Mouse (Mus musculus): ENCODE measurements around the gene B4gat1. TPM values are rescaled to one million over a fixed set of nuclear protein-coding genes. Genes with fewer than 3 reads are reported as not detected.

Gene B4gat1
- polyA plus RNA-seq, 1 experiment from 2014 or later: 44.8 TPM

DNA sequence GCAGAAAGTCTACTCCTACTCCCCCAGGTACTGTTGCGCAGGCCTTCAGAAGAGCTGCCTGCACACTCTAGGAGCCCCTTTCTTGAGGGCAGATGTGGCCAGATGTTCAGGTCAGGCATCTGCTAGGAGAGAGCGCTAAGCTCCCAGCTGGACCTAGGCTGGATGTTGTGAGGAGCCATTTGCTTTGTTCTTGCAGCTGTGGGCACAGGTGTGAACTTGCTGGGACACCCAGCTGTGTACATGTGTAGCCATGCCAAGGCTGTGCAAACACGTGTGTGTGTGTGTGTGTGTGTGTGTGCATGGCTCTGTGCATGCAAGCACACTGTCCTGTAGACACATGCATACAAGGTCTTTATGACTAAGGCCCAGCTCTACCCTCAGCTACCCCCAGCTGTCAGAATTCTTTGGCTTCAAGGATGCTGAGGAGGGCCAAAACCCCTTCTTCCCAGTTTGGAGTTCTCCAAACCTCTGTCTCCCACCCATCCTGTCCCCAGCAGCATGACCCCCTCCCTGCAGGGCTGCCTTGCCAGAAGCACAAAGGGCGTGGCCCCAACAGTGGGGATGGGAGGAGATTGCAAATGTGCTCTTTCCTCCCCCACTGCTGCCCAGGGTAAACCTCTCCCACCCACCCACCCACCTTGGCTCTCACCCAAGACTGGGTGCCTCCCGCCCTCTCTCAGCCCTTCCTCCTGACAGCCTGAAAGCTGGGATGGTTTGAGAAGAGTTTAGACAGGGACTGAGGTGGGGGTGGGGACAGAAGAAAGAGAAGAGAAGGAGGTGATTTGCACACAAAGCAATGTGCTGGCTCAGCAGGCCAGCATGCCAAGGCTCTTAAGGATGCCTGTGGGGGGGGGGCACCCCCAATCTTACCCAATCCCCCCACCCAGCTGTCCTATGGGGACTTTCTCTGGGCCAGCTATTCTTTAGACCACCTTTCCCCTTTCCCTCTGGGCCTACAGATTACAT lies 22.0 kb downstream of the B4gat1 start:
- Histone ChIP-seq H3K27me3 (ENCODE audit: control insufficient read depth, insufficient read depth, low read length) (no peaks in the 10 kb centered on the region), H3K36me3 (ENCODE audit: control insufficient read depth, insufficient read depth, low read length) (no peaks in the 10 kb centered on the region), H3K4me1 (ENCODE audit: control insufficient read depth, insufficient read depth, low read length) (peaks cover 50% of the 10 kb centered on the region), H3K4me3 (ENCODE audit: low read length) (no peak overlapping the region), H3K9me3 (ENCODE audit: control insufficient read depth, low read length) (no peaks in the 10 kb centered on the region), H3K4me2 (replicated peaks; ENCODE audit: low read depth, low read length) (no peak overlapping the region), H3K9ac (ENCODE audit: low read depth, low read length) (no peak overlapping the region), H3K27ac (ENCODE audit: low read depth, low read length) (peak overlapping the region; percentile 85)
- WGBS: 27% methylated on average over 5 of the region's 5 CpGs
- ATAC-seq (ENCODE audit: low FRiP score, low TSS enrichment): peak; percentile 5; the same call in 1 of the 2 replicates

- no peak for ATAC-seq (ENCODE audit: low FRiP score, low TSS enrichment)
- Histone ChIP-seq H3K9me3 (ENCODE audit: control insufficient read depth, low read length) (no peaks in the 10 kb centered on the region), H3K4me2 (replicated peaks; ENCODE audit: low read depth, low read length) (no peak overlapping the region), H3K27ac (ENCODE audit: low read depth, low read length) (no peak overlapping the region), H3K4me3 (ENCODE audit: low read length) (no peak overlapping the region), H3K27me3 (ENCODE audit: control insufficient read depth, insufficient read depth, low read length) (no peaks in the 10 kb centered on the region), H3K4me1 (ENCODE audit: control insufficient read depth, insufficient read depth, low read length) (peaks cover 44% of the 10 kb centered on the region), H3K9ac (ENCODE audit: low read depth, low read length) (no peak overlapping the region), H3K36me3 (ENCODE audit: control insufficient read depth, insufficient read depth, low read length) (no peaks in the 10 kb centered on the region)
- WGBS: 89% methylated on average over 5 of the region's 5 CpGs
Measured at GRCm38 (mm10) chr19:5062041-5062440, 23.4 kb downstream of the B4gat1 start.

- H3K27ac ChIP-seq (ENCODE audit: low read depth, low read length): no peak overlapping the region
- no peaks in the 10 kb centered on the region for H3K9me3 ChIP-seq (ENCODE audit: control insufficient read depth, low read length)
- H3K27me3 ChIP-seq (ENCODE audit: control insufficient read depth, insufficient read depth, low read length): no peaks in the 10 kb centered on the region
- no peak overlapping the region for H3K4me3 ChIP-seq (ENCODE audit: low read length)
- H3K9ac ChIP-seq (ENCODE audit: low read depth, low read length): no peak overlapping the region
- H3K4me2 ChIP-seq (replicated peaks; ENCODE audit: low read depth, low read length): no peak overlapping the region
- 55% methylated on average over 6 of the region's 6 CpGs for WGBS
- ATAC-seq (ENCODE audit: low FRiP score, low TSS enrichment): no peak
- H3K4me1 ChIP-seq (ENCODE audit: control insufficient read depth, insufficient read depth, low read length): peaks cover 47% of the 10 kb centered on the region
- H3K36me3 ChIP-seq (ENCODE audit: control insufficient read depth, insufficient read depth, low read length): no peaks in the 10 kb centered on the region
Measured at GRCm38 (mm10) chr19:5062446-5062845, 23.8 kb downstream of the B4gat1 start.

DNA sequence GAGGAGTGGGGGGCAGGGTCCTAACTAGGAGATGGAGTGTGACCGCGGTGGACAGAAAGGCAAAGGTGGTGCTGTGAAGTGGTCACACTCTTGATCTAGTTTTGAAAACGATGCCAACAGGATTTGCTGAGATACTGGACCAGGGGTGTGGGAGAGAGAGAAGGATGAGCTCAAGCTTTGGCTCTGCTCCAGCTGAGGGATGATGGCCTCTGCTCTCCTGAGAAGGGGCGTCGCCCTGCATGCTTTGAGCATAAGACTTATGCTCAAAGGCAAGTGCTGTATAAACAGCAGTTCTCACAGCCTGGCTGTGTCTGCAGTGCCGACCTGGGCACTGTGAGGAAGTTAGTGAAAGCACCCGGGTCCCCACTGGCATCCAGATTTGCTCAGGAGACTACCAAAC lies 26.5 kb downstream of the B4gat1 start:
- H3K9me3 ChIP-seq (ENCODE audit: control insufficient read depth, low read length): no peaks in the 10 kb centered on the region
- ATAC-seq (ENCODE audit: low FRiP score, low TSS enrichment): no peak
- H3K27ac ChIP-seq (ENCODE audit: low read depth, low read length): no peak overlapping the region; the same call in 1 of the 2 replicates
- no peak overlapping the region for H3K4me2 ChIP-seq (replicated peaks; ENCODE audit: low read depth, low read length)
- peaks cover 9% of the 10 kb centered on the region for H3K27me3 ChIP-seq (ENCODE audit: control insufficient read depth, insufficient read depth, low read length)
- H3K9ac ChIP-seq (ENCODE audit: low read depth, low read length): no peak overlapping the region
- H3K4me1 ChIP-seq (ENCODE audit: control insufficient read depth, insufficient read depth, low read length): peaks cover 44% of the 10 kb centered on the region
- H3K4me3 ChIP-seq (ENCODE audit: low read length): no peak overlapping the region
- H3K36me3 ChIP-seq (ENCODE audit: control insufficient read depth, insufficient read depth, low read length): no peaks in the 10 kb centered on the region
- WGBS: 58% methylated on average over 7 of the region's 7 CpGs

GRCm38 (mm10) chr19:5067040-5067799 lies 28.6 kb downstream of the B4gat1 start:
- peak overlapping the region; percentile 89 for H3K27ac ChIP-seq (ENCODE audit: low read depth, low read length)
- ATAC-seq (ENCODE audit: low FRiP score, low TSS enrichment): no peak
- peak overlapping the region; percentile 52 for H3K4me2 ChIP-seq (replicated peaks; ENCODE audit: low read depth, low read length)
- H3K9ac ChIP-seq (ENCODE audit: low read depth, low read length): peak overlapping the region; percentile 50; the same call in 1 of the 2 replicates
- peaks cover 42% of the 10 kb centered on the region for H3K4me1 ChIP-seq (ENCODE audit: control insufficient read depth, insufficient read depth, low read length)
- no peaks in the 10 kb centered on the region for H3K9me3 ChIP-seq (ENCODE audit: control insufficient read depth, low read length)
- peak overlapping the region; percentile 46 for H3K4me3 ChIP-seq (ENCODE audit: low read length)
- H3K36me3 ChIP-seq (ENCODE audit: control insufficient read depth, insufficient read depth, low read length): no peaks in the 10 kb centered on the region
- WGBS: 7% methylated on average over 15 of the region's 15 CpGs
- H3K27me3 ChIP-seq (ENCODE audit: control insufficient read depth, insufficient read depth, low read length): peaks cover 9% of the 10 kb centered on the region

DNA sequence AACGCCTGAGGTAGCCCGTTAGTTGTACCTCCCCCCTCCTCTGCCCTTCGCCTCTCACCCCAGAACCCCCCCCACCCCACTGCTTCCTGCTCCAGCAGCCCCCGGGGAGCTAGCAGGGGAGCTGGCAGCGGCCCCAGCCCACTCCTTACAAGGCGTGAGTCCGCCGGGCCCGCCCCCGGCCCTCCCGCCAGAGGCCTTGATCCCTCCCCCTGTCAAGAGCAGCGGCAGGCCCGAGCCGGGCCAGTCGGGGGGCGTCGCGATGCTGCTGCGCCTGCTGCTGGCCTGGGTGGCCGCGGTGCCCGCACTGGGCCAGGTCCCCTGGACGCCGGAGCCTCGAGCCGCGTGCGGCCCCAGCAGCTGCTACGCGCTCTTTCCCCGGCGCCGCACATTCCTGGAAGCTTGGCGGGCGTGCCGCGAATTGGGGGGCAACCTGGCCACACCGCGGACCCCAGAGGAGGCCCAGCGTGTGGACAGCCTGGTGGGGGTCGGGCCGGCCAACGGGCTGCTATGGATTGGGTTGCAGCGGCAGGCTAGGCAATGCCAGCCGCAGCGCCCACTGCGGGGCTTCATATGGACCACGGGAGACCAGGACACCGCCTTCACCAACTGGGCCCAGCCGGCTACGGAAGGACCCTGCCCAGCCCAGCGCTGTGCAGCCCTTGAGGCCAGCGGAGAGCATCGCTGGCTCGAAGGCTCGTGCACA lies 29.4 kb downstream of the B4gat1 start, which contains the start of gene Cd248:
TSS of gene Cd248 (plus strand) at position 212 of the 703 bp plus-strand sequence.
- peak; percentile 41 for ATAC-seq (ENCODE audit: low FRiP score, low TSS enrichment)
- Histone ChIP-seq H3K27me3 (ENCODE audit: control insufficient read depth, insufficient read depth, low read length) (peaks cover 9% of the 10 kb centered on the region), H3K4me2 (replicated peaks; ENCODE audit: low read depth, low read length) (peak within 1 kb of the TSS; percentile 52), H3K36me3 (ENCODE audit: control insufficient read depth, insufficient read depth, low read length) (no peaks in the 10 kb centered on the region), H3K4me1 (ENCODE audit: control insufficient read depth, insufficient read depth, low read length) (peaks cover 47% of the 10 kb centered on the region), H3K9me3 (ENCODE audit: control insufficient read depth, low read length) (no peaks in the 10 kb centered on the region), H3K27ac (ENCODE audit: low read depth, low read length) (peak within 1 kb of the TSS; percentile 89), H3K9ac (ENCODE audit: low read depth, low read length) (peak within 1 kb of the TSS; percentile 50), H3K4me3 (ENCODE audit: low read length) (peak within 1 kb of the TSS; percentile 46)
- WGBS: 2% methylated on average over 49 of the region's 56 CpGs

GRCm38 (mm10) chr19:5068570-5069234 lies 30.1 kb downstream of the B4gat1 start:
- no peaks in the 10 kb centered on the region for H3K9me3 ChIP-seq (ENCODE audit: control insufficient read depth, low read length)
- 38% methylated on average over 21 of the region's 21 CpGs for WGBS
- H3K36me3 ChIP-seq (ENCODE audit: control insufficient read depth, insufficient read depth, low read length): no peaks in the 10 kb centered on the region
- H3K4me1 ChIP-seq (ENCODE audit: control insufficient read depth, insufficient read depth, low read length): peaks cover 47% of the 10 kb centered on the region
- H3K4me2 ChIP-seq (replicated peaks; ENCODE audit: low read depth, low read length): peak overlapping the region; percentile 52
- peak overlapping the region; percentile 46 for H3K4me3 ChIP-seq (ENCODE audit: low read length)
- no peak for ATAC-seq (ENCODE audit: low FRiP score, low TSS enrichment)
- peak overlapping the region; percentile 50 for H3K9ac ChIP-seq (ENCODE audit: low read depth, low read length)
- peak overlapping the region; percentile 21; the same call in 1 of the 2 replicates for H3K27ac ChIP-seq (ENCODE audit: low read depth, low read length)
- peaks cover 9% of the 10 kb centered on the region for H3K27me3 ChIP-seq (ENCODE audit: control insufficient read depth, insufficient read depth, low read length)

DNA sequence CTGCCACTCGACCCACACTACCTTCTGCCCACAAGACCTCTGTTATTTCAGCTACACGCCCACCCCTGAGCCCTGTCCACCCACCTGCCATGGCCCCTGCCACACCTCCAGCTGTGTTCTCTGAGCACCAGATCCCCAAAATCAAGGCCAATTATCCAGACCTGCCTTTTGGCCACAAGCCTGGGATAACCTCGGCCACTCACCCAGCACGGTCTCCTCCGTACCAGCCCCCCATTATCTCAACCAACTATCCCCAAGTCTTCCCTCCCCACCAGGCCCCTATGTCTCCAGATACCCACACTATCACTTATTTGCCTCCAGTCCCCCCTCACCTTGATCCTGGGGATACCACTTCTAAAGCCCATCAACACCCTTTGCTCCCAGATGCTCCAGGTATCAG lies 30.9 kb downstream of the B4gat1 start:
- H3K9ac ChIP-seq (ENCODE audit: low read depth, low read length): no peak overlapping the region
- peak overlapping the region; percentile 52 for H3K4me2 ChIP-seq (replicated peaks; ENCODE audit: low read depth, low read length)
- H3K4me3 ChIP-seq (ENCODE audit: low read length): peak overlapping the region; percentile 46
- 78% methylated on average over 5 of the region's 5 CpGs for WGBS
- no peaks in the 10 kb centered on the region for H3K9me3 ChIP-seq (ENCODE audit: control insufficient read depth, low read length)
- H3K4me1 ChIP-seq (ENCODE audit: control insufficient read depth, insufficient read depth, low read length): peaks cover 47% of the 10 kb centered on the region
- H3K27ac ChIP-seq (ENCODE audit: low read depth, low read length): no peak overlapping the region
- no peaks in the 10 kb centered on the region for H3K36me3 ChIP-seq (ENCODE audit: control insufficient read depth, insufficient read depth, low read length)
- H3K27me3 ChIP-seq (ENCODE audit: control insufficient read depth, insufficient read depth, low read length): peaks cover 9% of the 10 kb centered on the region
- ATAC-seq (ENCODE audit: low FRiP score, low TSS enrichment): no peak

All from kidney, embryonic 14.5 days (tissue).